Mouse (Mus musculus): ENCODE measurements around the gene Ttc6.

Gene Ttc6

GRCm38 (mm10) chr12:57662986-57663674 is 99.2 kb downstream of the Ttc6 start:
- no peak for DNase-seq

- DNase-seq = no peak
These were observed 108.5 kb downstream of the Ttc6 start for GRCm38 (mm10) chr12:57672414-57672813.

- no peak for DNase-seq
These were observed 121.1 kb downstream of the Ttc6 start for GRCm38 (mm10) chr12:57684967-57685423.

GRCm38 (mm10) chr12:57709966-57710365 is 146.1 kb downstream of the Ttc6 start:
- no peak for DNase-seq

GRCm38 (mm10) chr12:57764720-57765119 is 200.8 kb downstream of the Ttc6 start:
- no peak for DNase-seq

- no peak for DNase-seq
These were observed 212.5 kb downstream of the Ttc6 start for GRCm38 (mm10) chr12:57776290-57776997.

GRCm38 (mm10) chr12:57781926-57782325 is 218.0 kb downstream of the Ttc6 start:
- no peak for DNase-seq

GRCm38 (mm10) chr12:57787471-57787870 is 223.6 kb downstream of the Ttc6 start:
- DNase-seq = peak in 1 of 2 experiments; percentile 30

Measured in lung, postnatal 4 days (tissue).